Mouse (Mus musculus) adrenal gland, postnatal 14 days (tissue): ENCODE results near the gene Hepacam2. TPM values are rescaled to one million over a fixed set of nuclear protein-coding genes. Genes with fewer than 3 reads are reported as not detected.
"Not testable (repeated sequence)": the region's sequence is repeated elsewhere in the genome, so short reads cannot be mapped to it uniquely, and the experiment has no call there.

Experiments
- DNase-seq: peaks from one replicate; pipeline ENCODE4 v3.0.0; 2021; ENCODE audit warnings: mixed read lengths
- total RNA-seq: library from RNA; stranded (reverse); gene quantifications from 2 replicates; pipeline ENCODE4 v1.2.3, GENCODE M21; 2021

The Hepacam2 gene
- total RNA-seq, 1 experiment from 2014 or later = not detected

GRCm38 (mm10) chr6:3463594-3463993 lies 34.5 kb downstream of the Hepacam2 start:
- DNase-seq = no peak

DNA sequence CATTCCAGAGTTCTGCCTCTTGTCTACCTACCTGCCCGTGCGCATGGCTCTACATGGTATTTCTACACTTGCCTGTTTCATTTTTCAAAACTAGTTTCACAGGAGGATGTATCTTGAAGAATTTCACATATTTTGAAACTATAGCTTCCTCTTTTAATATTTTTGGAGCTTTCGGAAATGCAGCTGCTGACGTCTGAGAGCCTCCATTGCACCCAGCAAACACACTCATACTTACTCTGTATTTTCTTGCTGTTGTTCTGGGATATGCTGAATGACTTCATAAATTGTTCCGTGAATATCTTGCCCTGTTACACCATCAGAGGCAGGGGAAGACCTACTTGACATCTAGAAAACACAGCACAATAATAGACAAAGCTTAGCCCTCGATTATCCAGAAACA lies 35.1 kb downstream of the Hepacam2 start:
- no peak for DNase-seq

DNA sequence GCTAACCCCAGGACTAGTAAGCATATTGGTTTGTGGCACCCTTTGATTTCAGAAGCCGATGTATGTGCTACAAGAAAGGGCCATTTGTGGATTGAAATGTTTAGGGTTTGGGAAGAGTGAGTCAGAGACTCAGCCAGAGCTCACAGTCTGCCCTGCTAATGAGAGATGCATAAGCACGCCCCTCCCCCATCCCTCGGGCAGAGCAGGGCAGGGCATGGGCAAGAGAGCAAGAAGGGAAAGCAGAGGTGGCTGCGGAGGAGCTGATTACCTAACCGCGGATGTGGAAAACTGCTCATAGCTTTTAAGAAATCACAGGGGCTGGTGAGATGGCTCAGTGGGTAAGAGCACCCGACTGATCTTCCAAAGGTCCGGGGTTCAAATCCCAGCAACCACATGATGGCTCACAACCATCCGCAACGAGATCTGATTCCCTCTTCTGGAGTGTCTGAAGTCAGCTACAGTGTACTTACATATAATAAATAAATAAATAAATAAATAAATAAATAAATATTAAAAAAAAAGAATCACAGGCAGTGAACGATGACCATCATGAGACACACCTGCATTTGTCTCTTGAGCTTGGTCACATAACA lies 42.1 kb downstream of the Hepacam2 start:
- DNase-seq = no peak

- DNase-seq = no peak
Observed at GRCm38 (mm10) chr6:3454421-3454820, 43.7 kb downstream of the Hepacam2 start.

- peak; percentile 71 for DNase-seq
Observed at GRCm38 (mm10) chr6:3447404-3447803, 50.7 kb downstream of the Hepacam2 start.

DNA sequence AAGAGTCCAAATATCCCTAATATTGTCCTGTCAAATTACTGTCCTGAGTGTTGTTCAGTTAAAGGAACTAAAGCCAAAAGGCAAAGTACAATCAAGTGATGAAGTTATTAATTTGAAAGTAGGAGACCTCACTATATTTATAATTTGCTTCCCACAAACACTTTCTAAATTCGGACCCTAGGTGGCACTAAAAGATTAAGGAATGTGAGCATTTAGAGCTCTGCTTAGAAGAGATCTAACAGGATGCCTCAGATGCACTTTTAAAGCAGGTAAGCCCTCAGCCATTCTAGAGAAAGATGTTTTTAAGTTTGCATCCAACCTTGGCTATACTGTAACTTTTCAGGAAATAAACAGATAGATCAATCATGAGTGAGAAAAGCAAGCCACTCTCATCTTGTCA lies 54.2 kb downstream of the Hepacam2 start:
- DNase-seq = no peak

DNA sequence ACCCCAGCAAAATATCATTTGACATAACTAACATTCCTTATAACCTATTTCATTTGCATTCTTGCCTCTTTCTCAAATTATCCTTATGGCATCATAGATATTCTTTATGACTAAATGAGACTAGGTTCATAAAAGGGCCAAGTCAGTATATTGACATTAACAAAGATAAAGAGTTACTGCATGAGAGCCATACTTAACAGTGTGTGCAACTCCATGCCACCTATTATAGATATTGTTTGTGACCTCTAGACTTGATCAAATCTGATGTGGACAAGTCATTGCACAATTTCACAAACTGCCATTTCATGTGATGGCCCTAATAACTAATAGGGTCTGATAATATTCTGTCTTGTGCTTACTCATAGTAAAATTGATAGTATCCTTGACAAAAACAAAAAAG lies 62.0 kb downstream of the Hepacam2 start:
- DNase-seq = no peak

- DNase-seq = not testable (repeated sequence)
Observed at GRCm38 (mm10) chr6:3430976-3431375, 67.1 kb downstream of the Hepacam2 start.

- no peak for DNase-seq
Observed at GRCm38 (mm10) chr6:3427047-3427446, 71.1 kb downstream of the Hepacam2 start.

DNA sequence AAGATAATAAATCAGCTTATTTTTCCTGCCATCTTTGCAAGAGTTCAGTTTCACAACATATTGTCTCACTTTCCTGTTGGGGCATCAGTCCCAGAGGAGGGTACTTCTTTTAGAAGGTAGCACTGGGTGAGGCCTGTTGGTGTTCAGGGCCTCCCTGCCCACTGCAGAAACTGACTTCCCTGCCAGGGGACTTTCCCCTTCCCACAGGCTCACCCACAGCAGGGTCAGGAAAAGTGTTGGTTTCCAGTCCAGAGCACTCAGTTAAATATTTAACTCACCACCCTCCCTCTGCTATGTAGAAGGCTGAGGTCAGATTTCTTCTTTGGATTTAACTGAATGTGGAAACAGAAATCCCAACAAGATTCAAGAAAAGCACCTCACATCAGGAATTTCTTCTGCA lies 72.8 kb downstream of the Hepacam2 start:
- not testable (repeated sequence) for DNase-seq

DNA sequence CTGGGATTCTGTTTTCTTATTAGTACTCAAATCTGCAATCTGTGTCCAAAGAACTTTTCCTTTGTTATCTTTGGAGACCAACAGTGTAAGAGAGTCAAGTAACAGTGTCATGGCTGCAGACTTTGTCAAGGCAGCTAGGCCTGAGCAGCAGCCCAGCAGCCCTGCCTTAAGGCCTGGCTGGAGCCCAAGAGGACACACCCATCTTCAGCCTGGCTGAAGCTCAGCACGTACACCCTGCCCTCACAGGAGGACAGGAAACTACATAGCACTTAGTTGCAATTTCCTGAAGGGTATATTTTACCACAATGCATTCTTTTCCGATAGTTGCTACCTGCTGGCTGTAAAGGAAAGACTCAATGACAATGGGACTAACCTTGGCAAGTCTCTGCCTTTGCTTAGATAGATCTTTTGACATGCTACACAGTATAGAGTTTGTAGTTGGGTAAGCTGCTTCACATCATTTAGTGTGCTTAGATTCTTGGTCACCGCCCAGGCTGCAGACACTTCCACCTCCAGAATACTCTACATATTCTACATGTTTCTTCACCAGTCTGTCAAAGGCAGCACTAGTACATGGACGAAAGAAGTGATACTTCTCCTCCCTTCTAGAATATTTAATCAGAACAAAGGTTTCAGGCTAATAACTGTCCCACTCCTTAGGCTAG lies 73.4 kb downstream of the Hepacam2 start:
- DNase-seq = peak; percentile 47

Other genes starting within 250 kb of the Hepacam2 start
- 11.3 and 15.7 TPM in 2 replicates for gene Samd9l, start 98.7 kb downstream of the Hepacam2 start, total RNA-seq
- 19.6 and 20.3 TPM in 2 replicates for gene Vps50, start 84 bp upstream of the Hepacam2 start, total RNA-seq